Mouse (Mus musculus) kidney, embryonic 16.5 days (tissue): ENCODE measurements around the gene Hoxb6. TPM values are rescaled to one million over a fixed set of nuclear protein-coding genes. Genes with fewer than 3 reads are reported as not detected.

Source experiments
- ATAC-seq: fragments of 200-750 bp; cut with Nextera tagmentation; 2 replicates; pipeline ENCODE4 v1.8.0; 2017; ENCODE audit warnings: moderate TSS enrichment; ENCODE audit not compliant: low FRiP score, low TSS enrichment
- H3K27ac ChIP-seq: fragments of 300-500 bp; sonication (generic); 2 replicates; pipeline ENCODE4 v1.5.1; 2014; ENCODE audit warnings: low read length
- H3K27me3 ChIP-seq: fragments of 300-500 bp; sonication (generic); 2 replicates; pipeline ENCODE4 v1.6.1; 2014; ENCODE audit warnings: low read length, control low read depth, mixed read lengths; ENCODE audit not compliant: insufficient read depth
- H3K36me3 ChIP-seq: fragments of 300-500 bp; sonication (generic); 2 replicates; pipeline ENCODE4 v1.6.1; 2014; ENCODE audit warnings: low read length, control low read depth, mixed read lengths; ENCODE audit not compliant: insufficient read depth
- H3K4me1 ChIP-seq: fragments of 300-500 bp; sonication (generic); 2 replicates; pipeline ENCODE4 v1.6.1; 2014; ENCODE audit warnings: low read length, control low read depth, mixed read lengths; ENCODE audit not compliant: insufficient read depth
- H3K4me2 ChIP-seq: fragments of 300-500 bp; sonication (generic); replicated peaks from 2 replicates; pipeline ENCODE4 v1.6.1; 2014; ENCODE audit warnings: low read depth, low read length
- H3K4me3 ChIP-seq: fragments of 300-500 bp; sonication (generic); 2 replicates; pipeline ENCODE4 v1.5.1; 2014; ENCODE audit warnings: mild to moderate bottlenecking, low read length
- H3K9ac ChIP-seq: fragments of 300-500 bp; sonication (generic); replicated peaks from 2 replicates; pipeline ENCODE4 v1.6.1; 2014; ENCODE audit warnings: low read length
- H3K9me3 ChIP-seq: fragments of 300-500 bp; sonication (generic); 2 replicates; pipeline ENCODE4 v1.6.1; 2016; ENCODE audit warnings: low read length, control low read depth
- WGBS: fragments of 180-500 bp; shearing (Covaris S2); extraction: QIAGEN DNeasy Blood & Tissue Kit; methylation state at CpG from one replicate; pipeline ENCODE4 v1.1.7; 2014; 5-methylcytosine and 5-hydroxymethylcytosine counted together
- polyA plus RNA-seq: library from polyadenylated mRNA; unstranded; fragments of >200 nt; fragmentation: Nextera tagmentation; extraction: Ambion mirVana; gene quantifications from 2 replicates; pipeline ENCODE4 v1.2.1, GENCODE M21; 2015

The Hoxb6 gene
- polyA plus RNA-seq, 1 experiment from 2014 or later, result 50.3 TPM

DNA sequence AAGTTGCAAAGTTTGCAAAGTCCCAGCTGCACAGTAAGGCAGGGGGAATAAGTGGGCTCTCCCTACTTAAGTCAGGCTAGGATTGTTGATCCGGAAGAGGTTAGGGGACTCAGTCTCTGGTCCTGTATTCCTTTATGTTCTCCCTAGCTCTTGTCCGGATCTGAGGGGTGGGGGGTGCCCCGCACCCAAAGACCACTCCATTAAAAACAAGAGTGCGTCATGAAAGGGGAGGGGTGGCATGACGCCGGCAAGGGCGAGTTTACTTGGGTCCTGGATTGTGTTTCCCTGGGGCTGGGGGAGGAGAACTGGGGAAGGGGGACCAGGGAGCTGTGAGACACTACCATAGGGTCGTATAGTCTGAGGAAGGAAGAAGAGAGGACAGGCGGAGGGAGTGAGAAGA is 7.5 kb downstream of the Hoxb6 start:
- Histone ChIP-seq H3K27me3 (no peaks in the 10 kb centered on the region), H3K4me1 (peaks cover 69% of the 10 kb centered on the region)

DNA sequence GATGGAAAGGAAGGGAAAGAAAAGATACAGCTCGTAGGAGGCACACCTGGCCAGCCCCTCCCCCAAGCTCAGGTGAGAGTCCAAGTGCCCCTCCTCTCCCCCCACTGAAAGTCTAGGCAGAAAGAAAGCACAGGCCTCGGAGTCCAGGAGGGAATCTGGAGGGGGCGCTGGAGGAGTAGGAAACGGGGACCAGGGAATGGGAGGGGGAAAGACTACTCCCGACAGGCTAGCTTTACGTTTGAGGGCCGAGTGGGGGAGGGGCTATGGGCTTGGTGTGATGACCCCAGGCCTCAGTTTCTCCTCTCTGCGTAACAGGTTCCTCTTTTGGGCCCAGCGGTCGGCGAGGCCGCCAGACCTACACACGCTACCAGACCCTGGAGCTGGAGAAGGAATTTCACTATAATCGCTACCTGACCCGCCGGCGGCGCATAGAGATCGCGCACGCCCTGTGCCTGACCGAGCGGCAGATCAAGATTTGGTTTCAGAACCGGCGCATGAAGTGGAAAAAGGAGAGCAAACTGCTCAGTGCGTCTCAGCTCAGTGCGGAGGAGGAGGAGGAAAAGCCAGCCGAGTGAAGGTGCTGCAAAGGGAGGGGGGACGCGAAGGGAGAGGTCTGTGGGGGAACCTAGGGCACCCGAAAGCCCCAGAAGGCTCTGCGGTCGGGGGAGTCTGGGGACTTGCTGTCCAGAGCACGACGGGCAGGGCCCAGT is 8.2 kb downstream of the Hoxb6 start:
- H3K27ac ChIP-seq, result peak overlapping the region; percentile 99
- peak overlapping the region; percentile 71 for H3K4me3 ChIP-seq
- H3K27me3 ChIP-seq, result no peaks in the 10 kb centered on the region
- peaks cover 74% of the 10 kb centered on the region for H3K4me1 ChIP-seq
- 0 out of 2 replicates have a peak, but pooled peaks have one; percentile 16 for ATAC-seq
- peak overlapping the region; percentile 98 for H3K9ac ChIP-seq
- 13% methylated on average over 35 of the region's 35 CpGs for WGBS
- H3K36me3 ChIP-seq, result peaks cover 5% of the 10 kb centered on the region; the same call in 1 of the 2 replicates
- H3K9me3 ChIP-seq, result no peaks in the 10 kb centered on the region
- H3K4me2 ChIP-seq, result peak overlapping the region; percentile 90

More for the DNA sequence above, 7.5 kb downstream of the Hoxb6 start:
- peak overlapping the region; percentile 99 for H3K27ac ChIP-seq
- 7% methylated on average over 9 of the region's 9 CpGs for WGBS
- peak overlapping the region; percentile 98 for H3K9ac ChIP-seq
- peak overlapping the region; percentile 90 for H3K4me2 ChIP-seq
- H3K36me3 ChIP-seq, result peaks cover 5% of the 10 kb centered on the region; the same call in 1 of the 2 replicates
- no peak for ATAC-seq
- no peaks in the 10 kb centered on the region for H3K9me3 ChIP-seq
- H3K4me3 ChIP-seq, result peak overlapping the region; percentile 71

- 22% methylated on average over 10 of the region's 10 CpGs for WGBS
- H3K9ac ChIP-seq, result peak overlapping the region; percentile 98
- no peak for ATAC-seq
Observed at GRCm38 (mm10) chr11:96301064-96301431, 8.8 kb downstream of the Hoxb6 start.

GRCm38 (mm10) chr11:96301837-96302236 is 9.6 kb downstream of the Hoxb6 start:
- peak overlapping the region; percentile 71 for H3K4me3 ChIP-seq
- H3K9me3 ChIP-seq, result no peaks in the 10 kb centered on the region
- 8% methylated on average over 15 of the region's 15 CpGs for WGBS
- H3K4me2 ChIP-seq, result peak overlapping the region; percentile 90
- peak overlapping the region; percentile 99 for H3K27ac ChIP-seq
- peaks cover 5% of the 10 kb centered on the region; the same call in 1 of the 2 replicates for H3K36me3 ChIP-seq
- H3K4me1 ChIP-seq, result peaks cover 73% of the 10 kb centered on the region
- ATAC-seq, result no peak
- H3K9ac ChIP-seq, result peak overlapping the region; percentile 90
- H3K27me3 ChIP-seq, result no peaks in the 10 kb centered on the region

More at GRCm38 (mm10) chr11:96301064-96301431, 8.8 kb downstream of the Hoxb6 start:
- Histone ChIP-seq H3K27me3 (no peaks in the 10 kb centered on the region), H3K4me1 (peaks cover 74% of the 10 kb centered on the region), H3K9me3 (no peaks in the 10 kb centered on the region), H3K36me3 (peaks cover 5% of the 10 kb centered on the region; the same call in 1 of the 2 replicates), H3K27ac (peak overlapping the region; percentile 99), H3K4me3 (peak overlapping the region; percentile 71), H3K4me2 (peak overlapping the region; percentile 90)

GRCm38 (mm10) chr11:96302381-96303150 is 10.3 kb downstream of the Hoxb6 start:
- Histone ChIP-seq H3K9me3 (no peaks in the 10 kb centered on the region), H3K9ac (peak overlapping the region; percentile 90), H3K27me3 (no peaks in the 10 kb centered on the region), H3K27ac (peak overlapping the region; percentile 99), H3K4me1 (peaks cover 66% of the 10 kb centered on the region), H3K4me2 (peak overlapping the region; percentile 90), H3K36me3 (peaks cover 5% of the 10 kb centered on the region; the same call in 1 of the 2 replicates), H3K4me3 (peak overlapping the region; percentile 71)
- no peak for ATAC-seq
- WGBS, result 14% methylated on average over 23 of the region's 23 CpGs

GRCm38 (mm10) chr11:96303151-96304099 is 11.1 kb downstream of the Hoxb6 start, which contains the start of gene Hoxb5:
Hoxb5 (plus strand) TSS chr11:96303336.
- no peaks in the 10 kb centered on the region for H3K27me3 ChIP-seq
- H3K27ac ChIP-seq, result peak within 1 kb of the TSS; percentile 99
- H3K9ac ChIP-seq, result peak within 1 kb of the TSS; percentile 90
- peaks cover 57% of the 10 kb centered on the region for H3K4me1 ChIP-seq
- WGBS, result under 1% methylated on average over 69 of the region's 69 CpGs
- H3K36me3 ChIP-seq, result peaks cover 5% of the 10 kb centered on the region; the same call in 1 of the 2 replicates
- ATAC-seq, result 0 out of 2 replicates have a peak, but pooled peaks have one; percentile 2
- peak within 1 kb of the TSS; percentile 71 for H3K4me3 ChIP-seq
- H3K4me2 ChIP-seq, result peak within 1 kb of the TSS; percentile 90
- H3K9me3 ChIP-seq, result no peaks in the 10 kb centered on the region

DNA sequence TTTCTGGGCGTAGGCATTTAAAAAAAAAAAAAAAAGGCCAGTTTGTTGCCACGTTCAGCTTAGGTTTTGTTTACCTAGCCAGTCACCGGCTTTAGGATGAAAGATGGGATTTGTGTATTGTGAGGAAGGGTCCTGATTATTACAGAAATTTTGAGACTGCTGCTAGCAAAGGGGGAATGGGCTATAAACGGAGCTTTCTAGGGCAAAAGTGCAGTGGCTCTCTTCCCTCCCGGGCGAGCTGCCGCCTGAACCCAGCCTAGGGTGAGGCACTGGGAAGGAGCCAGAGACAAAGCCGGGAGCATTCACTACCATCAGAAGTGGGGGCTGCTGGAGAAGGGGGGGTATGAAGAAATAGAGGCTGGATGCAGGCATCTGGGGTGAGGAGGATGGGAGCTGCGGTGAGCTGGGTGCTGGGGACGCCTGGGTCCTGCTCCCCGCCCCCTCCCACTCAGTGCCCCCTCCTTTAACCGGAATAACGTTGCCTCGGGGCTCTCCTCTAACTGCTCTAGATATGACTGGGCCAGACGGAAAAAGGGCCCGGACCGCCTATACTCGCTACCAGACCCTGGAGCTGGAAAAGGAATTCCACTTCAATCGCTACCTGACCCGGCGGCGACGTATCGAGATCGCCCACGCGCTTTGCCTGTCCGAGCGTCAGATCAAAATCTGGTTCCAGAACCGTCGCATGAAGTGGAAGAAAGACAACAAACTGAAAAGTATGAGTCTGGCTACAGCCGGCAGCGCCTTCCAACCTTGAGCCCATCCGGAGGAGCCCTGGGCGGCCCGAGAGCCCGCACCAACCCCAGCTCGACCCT is 12.3 kb downstream of the Hoxb6 start:
- ATAC-seq, result no peak
- H3K36me3 ChIP-seq, result peaks cover 5% of the 10 kb centered on the region; the same call in 1 of the 2 replicates
- peaks cover 67% of the 10 kb centered on the region for H3K4me1 ChIP-seq
- H3K4me2 ChIP-seq, result peak overlapping the region; percentile 90
- peak overlapping the region; percentile 99 for H3K27ac ChIP-seq
- peak overlapping the region; percentile 71 for H3K4me3 ChIP-seq
- H3K9ac ChIP-seq, result peak overlapping the region; percentile 90
- WGBS, result 11% methylated on average over 38 of the region's 38 CpGs
- no peaks in the 10 kb centered on the region for H3K27me3 ChIP-seq
- H3K9me3 ChIP-seq, result no peaks in the 10 kb centered on the region

GRCm38 (mm10) chr11:96305505-96306182 is 13.4 kb downstream of the Hoxb6 start:
- no peaks in the 10 kb centered on the region for H3K27me3 ChIP-seq
- no peaks in the 10 kb centered on the region for H3K9me3 ChIP-seq
- H3K27ac ChIP-seq, result peak overlapping the region; percentile 99
- H3K36me3 ChIP-seq, result peaks cover 3% of the 10 kb centered on the region; the same call in 1 of the 2 replicates
- H3K4me1 ChIP-seq, result peaks cover 65% of the 10 kb centered on the region
- peak overlapping the region; percentile 90 for H3K9ac ChIP-seq
- WGBS, result 27% methylated on average over 6 of the region's 6 CpGs
- H3K4me3 ChIP-seq, result peak overlapping the region; percentile 71
- no peak for ATAC-seq
- peak overlapping the region; percentile 90 for H3K4me2 ChIP-seq
